Mouse (Mus musculus): ENCODE measurements around the gene Tpp1.

DNA sequence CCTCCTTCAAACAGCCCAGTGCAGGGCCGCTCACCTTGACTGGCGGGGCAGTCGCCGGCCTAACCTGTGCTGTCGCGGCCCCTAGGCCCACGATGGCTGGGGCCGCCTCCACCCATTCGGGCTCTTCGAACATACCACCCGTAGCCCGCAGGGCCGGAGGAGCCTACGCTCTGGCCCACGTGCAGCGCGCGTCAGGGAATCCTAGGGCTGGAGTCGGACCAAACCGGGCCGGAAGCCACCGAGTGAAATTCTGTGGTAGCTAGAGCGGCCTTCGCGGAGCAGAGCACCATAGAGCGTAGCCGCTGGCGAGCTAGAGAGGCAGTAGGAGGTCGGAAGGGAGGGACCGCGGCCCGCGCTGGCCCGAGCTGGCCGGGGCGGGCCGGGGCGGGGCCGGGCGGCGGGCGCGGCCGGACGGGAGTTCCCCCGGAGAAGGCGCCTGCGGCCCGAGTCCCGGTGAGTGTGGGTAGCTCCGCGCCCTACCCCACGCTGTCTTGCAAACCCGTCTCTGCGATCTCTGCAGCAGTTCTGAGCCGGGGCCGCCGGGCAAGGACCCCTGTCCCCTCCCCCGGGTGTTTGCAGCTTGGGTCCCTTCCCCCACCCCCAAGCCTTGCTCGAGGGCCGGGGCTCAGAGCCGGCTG, 15.7 kb downstream of the Tpp1 start, which contains the start of gene Ilk:
- no peak for TF ChIP-seq CTCF (IDR thresholded peaks at IDR 0.05; ENCODE audit: low read depth)
- no peak for TF ChIP-seq EP300 (IDR thresholded peaks at IDR 0.05; ENCODE audit: low read depth)
